Mouse (Mus musculus) right cerebral cortex, postnatal 25 days (tissue): Measurements from ENCODE around the gene Uvrag.

Experiments used
- DNase-seq: peaks from one replicate; pipeline ENCODE4 v3.0.0; 2022

The Uvrag gene

DNA sequence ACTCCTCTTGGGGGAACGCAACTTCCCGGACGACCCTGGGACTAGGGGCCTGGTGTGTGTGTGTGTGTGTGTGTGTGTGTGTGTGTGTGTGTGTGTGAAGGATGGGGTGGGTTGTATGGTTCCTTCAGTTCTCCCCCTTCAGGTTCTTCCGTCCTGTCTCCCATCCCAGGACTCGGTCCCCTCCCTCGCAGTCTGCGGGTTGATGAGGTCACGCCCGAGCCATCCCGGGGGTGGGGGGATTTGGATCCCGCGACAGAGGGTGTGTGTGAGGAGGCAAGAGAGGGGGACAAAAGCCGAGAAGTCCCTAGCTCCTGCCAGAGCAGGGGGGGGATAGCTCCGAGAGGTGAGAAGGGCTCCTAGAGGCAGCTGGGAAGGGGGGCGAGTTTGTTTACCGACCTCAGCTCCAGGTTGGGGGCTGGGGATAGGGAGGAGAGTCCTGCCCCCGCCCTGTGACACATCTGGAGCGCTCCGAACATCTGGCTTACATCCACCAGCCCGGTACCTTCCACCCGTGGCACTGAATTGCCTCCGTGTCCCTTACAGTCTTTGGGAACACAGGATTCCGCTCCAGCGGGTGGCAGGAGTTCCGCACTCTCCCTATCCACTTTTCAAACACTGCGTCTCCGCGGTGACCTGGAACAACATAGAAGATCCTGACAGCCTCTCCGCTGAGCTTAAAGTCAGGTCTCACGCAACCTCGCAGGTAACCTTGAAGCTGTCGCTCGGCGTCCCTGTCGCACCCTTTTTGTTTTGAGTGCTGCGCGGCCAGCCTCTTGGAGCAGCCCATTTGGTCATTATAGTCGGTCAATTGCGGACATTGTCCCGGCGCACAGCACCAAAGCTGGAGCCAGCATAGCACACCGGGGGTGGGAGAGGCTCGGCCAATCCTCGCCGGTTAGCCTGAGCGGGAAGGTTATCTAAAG lies 305.2 kb downstream of the Uvrag start:
- no peak for DNase-seq
